Mouse (Mus musculus) C2C12 (cell line): ENCODE data around the gene Snx20. TPM values are rescaled to one million over a fixed set of nuclear protein-coding genes. Genes with fewer than 3 reads are reported as not detected.
A peak's percentile ranks its signal among the peaks of the same experiment; 100 is the strongest.

Experiments
- H3K27me3 ChIP-seq: one replicate; pipeline ENCODE4 v1.6.1; 2011; ENCODE audit not compliant: control insufficient read depth, insufficient read depth, insufficient read length
- H3K36me3 ChIP-seq: one replicate; pipeline ENCODE4 v1.6.1; 2011; ENCODE audit not compliant: control insufficient read depth, insufficient read depth
- H3K4me3 ChIP-seq: one replicate; pipeline ENCODE4 v1.5.1; 2011; ENCODE audit warnings: mild to moderate bottlenecking, control low read depth; ENCODE audit not compliant: poor library complexity, insufficient read depth, severe bottlenecking
- H3K79me2 ChIP-seq: one replicate; pipeline ENCODE4 v1.6.1; 2011; ENCODE audit not compliant: control insufficient read depth, insufficient read depth
- H3K79me3 ChIP-seq: one replicate; pipeline ENCODE4 v1.6.1; 2011; ENCODE audit warnings: low read depth, control low read depth
- H3ac ChIP-seq: one replicate; pipeline ENCODE3; 2011; ENCODE audit warnings: low read depth; ENCODE audit not compliant: control insufficient read depth, insufficient read length
- CEBPB ChIP-seq: IDR thresholded peaks from one replicate; pipeline ENCODE4 v1.6.1; 2011; ENCODE audit warnings: low read depth, mild to moderate bottlenecking, control low read depth, moderate library complexity
- CTCF ChIP-seq: IDR thresholded peaks from one replicate; pipeline ENCODE4 v1.5.1; 2011; ENCODE audit not compliant: control insufficient read depth, insufficient read depth, insufficient read length
- FOSL1 ChIP-seq: IDR thresholded peaks from one replicate; pipeline ENCODE4 v1.8.0; 2011; ENCODE audit warnings: mild to moderate bottlenecking, low read length; ENCODE audit not compliant: poor library complexity, insufficient read depth, severe bottlenecking
- MAX ChIP-seq: IDR thresholded peaks from one replicate; pipeline ENCODE4 v1.6.1; 2011; ENCODE audit warnings: mild to moderate bottlenecking, control low read depth
- MYOD1 ChIP-seq: IDR thresholded peaks from one replicate; pipeline ENCODE4 v1.6.1; 2011; ENCODE audit warnings: low read depth; ENCODE audit not compliant: control insufficient read depth, insufficient read length
- MYOG ChIP-seq: IDR thresholded peaks from one replicate; pipeline ENCODE4 v1.6.1; 2011; ENCODE audit not compliant: control insufficient read depth, insufficient read length; ENCODE audit errors: extremely low read depth
- USF1 ChIP-seq: IDR thresholded peaks from one replicate; pipeline ENCODE4 v1.6.1; 2011; ENCODE audit warnings: low read depth, mild to moderate bottlenecking, control low read depth, moderate library complexity
- polyA plus RNA-seq: library from polyadenylated mRNA; unstranded; fragments of >200 nt; fragmentation: generic; extraction: Trizol; gene quantifications from one replicate; pipeline ENCODE4 v1.2.1, GENCODE M21; 2012; ENCODE audit warnings: missing spikeins

Gene Snx20
- polyA plus RNA-seq, 1 experiment, result 0.09 TPM

DNA sequence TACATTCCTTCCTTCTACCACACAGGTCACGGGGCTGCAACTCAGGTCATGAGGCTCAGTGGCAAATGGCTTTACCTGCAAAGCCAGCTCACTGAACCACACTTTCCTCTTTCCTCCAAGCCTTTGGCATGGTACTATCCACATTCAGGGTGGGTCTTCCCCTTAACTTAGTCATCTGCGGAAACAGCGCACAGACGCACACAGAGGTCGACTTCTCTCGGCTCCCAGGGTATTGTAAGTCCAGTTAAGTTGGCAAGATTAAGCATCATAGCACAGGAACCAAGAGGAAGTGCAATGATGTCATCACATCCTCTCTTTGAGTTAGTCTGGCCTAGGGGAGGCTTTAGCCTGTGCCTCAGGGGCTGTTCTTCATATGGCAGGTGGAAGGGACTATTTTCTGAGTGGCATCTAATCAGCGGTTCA, 2.6 kb downstream of the Snx20 start:
- TF ChIP-seq CEBPB (no peak), MAX (no peak), FOSL1 (no peak), CTCF (no peak), MYOG (no peak), MYOD1 (no peak), USF1 (no peak)
- Histone ChIP-seq H3K36me3 (no peaks in the 10 kb centered on the region), H3K79me3 (no peaks in the 10 kb centered on the region), H3K79me2 (no peaks in the 10 kb centered on the region), H3ac (no peak overlapping the region), H3K27me3 (peaks cover 2% of the 10 kb centered on the region), H3K4me3 (no peak overlapping the region)

DNA sequence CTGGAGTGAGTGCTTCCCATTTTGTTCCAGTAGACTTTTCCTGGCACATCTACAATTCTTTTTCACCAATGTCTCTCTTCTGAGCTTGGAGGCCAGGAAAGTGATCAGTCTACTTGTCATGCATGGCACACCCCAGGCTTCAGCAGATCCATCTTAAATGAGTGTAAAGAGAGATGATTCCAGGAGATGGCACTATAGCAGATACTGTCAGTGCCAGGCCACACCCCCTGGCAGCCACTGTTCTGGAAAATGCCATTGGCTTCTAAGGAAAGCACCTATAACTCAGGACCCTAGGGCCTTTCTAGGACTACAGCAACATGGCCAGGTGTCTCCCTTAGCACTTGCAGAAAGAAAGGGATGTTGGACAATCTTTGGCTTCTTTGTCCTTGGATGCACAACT, 4.8 kb downstream of the Snx20 start:
- Histone ChIP-seq H3K79me3 (no peaks in the 10 kb centered on the region), H3K36me3 (no peaks in the 10 kb centered on the region), H3K79me2 (no peaks in the 10 kb centered on the region), H3K27me3 (peaks cover 20% of the 10 kb centered on the region), H3K4me3 (no peak overlapping the region), H3ac (no peak overlapping the region)
- TF ChIP-seq MYOG (no peak), FOSL1 (no peak), USF1 (no peak), CTCF (peak; percentile 5)

GRCm38 (mm10) chr8:88630225-88630624, 5.7 kb downstream of the Snx20 start:
- Histone ChIP-seq H3K79me3 (no peaks in the 10 kb centered on the region), H3K79me2 (no peaks in the 10 kb centered on the region), H3ac (no peak overlapping the region), H3K36me3 (no peaks in the 10 kb centered on the region), H3K27me3 (peaks cover 27% of the 10 kb centered on the region), H3K4me3 (no peak overlapping the region)
- TF ChIP-seq MYOG, result no peak
- no peak for TF ChIP-seq USF1
- TF ChIP-seq MAX, result no peak
- no peak for TF ChIP-seq CEBPB
- TF ChIP-seq FOSL1, result no peak
- no peak for TF ChIP-seq CTCF

- Histone ChIP-seq H3K36me3 (no peaks in the 10 kb centered on the region), H3K4me3 (no peak overlapping the region), H3K79me3 (no peaks in the 10 kb centered on the region), H3K79me2 (no peaks in the 10 kb centered on the region), H3K27me3 (peaks cover 44% of the 10 kb centered on the region), H3ac (no peak overlapping the region)
- TF ChIP-seq CEBPB (no peak), CTCF (no peak), MYOG (no peak), FOSL1 (no peak), MYOD1 (no peak), USF1 (no peak)
Observed at GRCm38 (mm10) chr8:88628001-88628774, 7.7 kb downstream of the Snx20 start.

- Histone ChIP-seq H3K4me3 (no peak overlapping the region), H3ac (no peak overlapping the region), H3K79me2 (no peaks in the 10 kb centered on the region), H3K27me3 (peaks cover 49% of the 10 kb centered on the region), H3K36me3 (no peaks in the 10 kb centered on the region), H3K79me3 (no peaks in the 10 kb centered on the region)
- TF ChIP-seq CEBPB, result no peak
- TF ChIP-seq FOSL1, result no peak
- no peak for TF ChIP-seq USF1
- no peak for TF ChIP-seq MYOG
- no peak for TF ChIP-seq MYOD1
- TF ChIP-seq MAX, result no peak
- TF ChIP-seq CTCF, result no peak
Observed at GRCm38 (mm10) chr8:88627265-88627991, 8.5 kb downstream of the Snx20 start.

DNA sequence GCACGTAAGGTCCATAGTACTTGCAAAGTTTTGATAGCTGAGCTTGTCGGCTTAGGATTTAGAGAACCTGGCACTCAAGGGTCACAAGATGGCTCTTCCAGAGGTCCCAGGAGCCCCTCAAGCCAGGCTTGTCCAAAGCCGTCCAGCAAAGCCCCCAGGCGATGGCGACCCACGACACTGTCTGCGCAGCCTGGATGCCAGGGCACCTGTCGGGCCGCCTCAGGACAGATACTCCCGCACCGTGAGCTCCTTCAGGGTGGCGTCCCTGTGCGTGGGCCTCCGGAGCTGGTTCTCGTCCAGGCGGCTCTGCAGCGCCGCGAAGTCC, 9.0 kb downstream of the Snx20 start:
- Histone ChIP-seq H3K79me3 (no peaks in the 10 kb centered on the region), H3K36me3 (no peaks in the 10 kb centered on the region), H3K27me3 (peaks cover 54% of the 10 kb centered on the region), H3K4me3 (no peak overlapping the region), H3ac (no peak overlapping the region), H3K79me2 (no peaks in the 10 kb centered on the region)
- TF ChIP-seq USF1 (no peak), MYOG (no peak), CTCF (no peak), FOSL1 (no peak), CEBPB (no peak), MYOD1 (no peak), MAX (no peak)
